Mouse (Mus musculus) liver (tissue): Measurements from ENCODE around the gene Dach1.

Experiments used
- DNase-seq: peaks from one replicate; pipeline ENCODE4 v3.0.0-alpha.2; 2020; ENCODE audit warnings: mixed read lengths

Gene Dach1

GRCm38 (mm10) chr14:98106208-98106607, 63.4 kb downstream of the Dach1 start:
- no peak for DNase-seq

- no peak for DNase-seq
These were observed 65.1 kb downstream of the Dach1 start for GRCm38 (mm10) chr14:98104314-98104955.

GRCm38 (mm10) chr14:98095229-98095628, 74.3 kb downstream of the Dach1 start:
- DNase-seq: no peak

- no peak for DNase-seq
These were observed 80.3 kb downstream of the Dach1 start for GRCm38 (mm10) chr14:98089246-98089645.

GRCm38 (mm10) chr14:98087355-98087754, 82.2 kb downstream of the Dach1 start:
- DNase-seq: no peak

GRCm38 (mm10) chr14:98086794-98087193, 82.8 kb downstream of the Dach1 start:
- DNase-seq: no peak

- DNase-seq: no peak
These were observed 84.4 kb downstream of the Dach1 start for GRCm38 (mm10) chr14:98085141-98085540.

- DNase-seq: no peak
These were observed 84.8 kb downstream of the Dach1 start for GRCm38 (mm10) chr14:98084720-98085119.

- DNase-seq: no peak
These were observed 86.1 kb downstream of the Dach1 start for GRCm38 (mm10) chr14:98083419-98083818.

GRCm38 (mm10) chr14:98080014-98080413, 89.6 kb downstream of the Dach1 start:
- DNase-seq: no peak

- no peak for DNase-seq
These were observed 91.6 kb downstream of the Dach1 start for GRCm38 (mm10) chr14:98077996-98078395.

- no peak for DNase-seq
These were observed 96.0 kb downstream of the Dach1 start for GRCm38 (mm10) chr14:98073421-98074080.

GRCm38 (mm10) chr14:98072647-98073420, 96.7 kb downstream of the Dach1 start:
- no peak for DNase-seq

GRCm38 (mm10) chr14:98071877-98072276, 97.7 kb downstream of the Dach1 start:
- DNase-seq: no peak

GRCm38 (mm10) chr14:98067273-98067905, 102.2 kb downstream of the Dach1 start:
- DNase-seq: no peak

GRCm38 (mm10) chr14:98064190-98064589, 105.4 kb downstream of the Dach1 start:
- no peak for DNase-seq

GRCm38 (mm10) chr14:98049329-98049728, 120.2 kb downstream of the Dach1 start:
- no peak for DNase-seq

GRCm38 (mm10) chr14:98048403-98048802, 121.2 kb downstream of the Dach1 start:
- no peak for DNase-seq

GRCm38 (mm10) chr14:98047670-98048069, 121.9 kb downstream of the Dach1 start:
- no peak for DNase-seq

- no peak for DNase-seq
These were observed 122.6 kb downstream of the Dach1 start for GRCm38 (mm10) chr14:98046960-98047359.

GRCm38 (mm10) chr14:98038524-98038923, 131.0 kb downstream of the Dach1 start:
- no peak for DNase-seq

- no peak for DNase-seq
These were observed 132.4 kb downstream of the Dach1 start for GRCm38 (mm10) chr14:98037175-98037574.

- no peak for DNase-seq
These were observed 134.3 kb downstream of the Dach1 start for GRCm38 (mm10) chr14:98035261-98035660.
